Mouse (Mus musculus) thymus, adult 2 months (tissue): ENCODE measurements around the gene R3hdm4.

Source experiments
- CTCF ChIP-seq: fragments of 200-500 bp; IDR thresholded peaks from 2 replicates; pipeline ENCODE4 v1.5.1; 2012; ENCODE audit warnings: mild to moderate bottlenecking, control low read depth, low read length, moderate library complexity, borderline replicate concordance; ENCODE audit not compliant: control insufficient read depth, poor library complexity, insufficient read depth; ENCODE audit errors: extremely low read depth
- POLR2A ChIP-seq: fragments of 200-500 bp; IDR thresholded peaks from 2 replicates; pipeline ENCODE4 v1.6.1; 2012; ENCODE audit warnings: mild to moderate bottlenecking, low read length, control low read depth, moderate library complexity; ENCODE audit not compliant: control insufficient read depth, poor library complexity, insufficient read depth; ENCODE audit errors: extremely low read depth

- TF ChIP-seq POLR2A = no peak
- TF ChIP-seq CTCF = no peak
Observed at GRCm38 (mm10) chr10:79955691-79956090, 34.7 kb upstream of the R3hdm4 start.
